Mouse (Mus musculus) Patski (cell line): ENCODE data around the gene Marc2. TPM values are rescaled to one million over a fixed set of nuclear protein-coding genes. Genes with fewer than 3 reads are reported as not detected.

Source experiments
- ATAC-seq: fragments of 100-300 bp; one replicate; pipeline ENCODE4 v1.8.0; 2021
- CTCF ChIA-PET: fragments of 350-600 bp; sonication (Branson Sonifier 250); formaldehyde crosslinking; loops from one replicate; lab custom pipeline; 2022; ENCODE audit warnings: inconsistent platforms; lab: Charles Lee
- POLR2A ChIA-PET: fragments of 350-600 bp; sonication (Branson Sonifier 250); formaldehyde crosslinking; loops from one replicate; lab custom pipeline; 2022; ENCODE audit warnings: antibody characterized with exemption, inconsistent platforms; lab: Charles Lee
- DNase-seq: peaks from one replicate; pipeline ENCODE4 v3.0.0-alpha.2; 2011; ENCODE audit warnings: low read depth, low spot score
- H3K27me3 ChIP-seq: fragments of 371-371 bp; one replicate; pipeline ENCODE4 v1.5.1; 2021
- CTCF ChIP-seq: fragments of 100-300 bp; IDR thresholded peaks from one replicate; pipeline ENCODE4 v1.5.1; 2021
- in situ Hi-C: fragments of 300-500 bp; cut with MboI; formaldehyde crosslinking; loops from 3 replicates; pipeline ENCODE4 v1.11.1; 2018; ENCODE audit warnings: low pct_unique_long_range_greater_than_20kb, mixed read lengths
- polyA plus RNA-seq: library from polyadenylated mRNA; unstranded; gene quantifications from one replicate; pipeline ENCODE4 v1.2.3, GENCODE M21; 2021

Gene Marc2
- polyA plus RNA-seq, 1 experiment from 2014 or later = 251 TPM

DNA sequence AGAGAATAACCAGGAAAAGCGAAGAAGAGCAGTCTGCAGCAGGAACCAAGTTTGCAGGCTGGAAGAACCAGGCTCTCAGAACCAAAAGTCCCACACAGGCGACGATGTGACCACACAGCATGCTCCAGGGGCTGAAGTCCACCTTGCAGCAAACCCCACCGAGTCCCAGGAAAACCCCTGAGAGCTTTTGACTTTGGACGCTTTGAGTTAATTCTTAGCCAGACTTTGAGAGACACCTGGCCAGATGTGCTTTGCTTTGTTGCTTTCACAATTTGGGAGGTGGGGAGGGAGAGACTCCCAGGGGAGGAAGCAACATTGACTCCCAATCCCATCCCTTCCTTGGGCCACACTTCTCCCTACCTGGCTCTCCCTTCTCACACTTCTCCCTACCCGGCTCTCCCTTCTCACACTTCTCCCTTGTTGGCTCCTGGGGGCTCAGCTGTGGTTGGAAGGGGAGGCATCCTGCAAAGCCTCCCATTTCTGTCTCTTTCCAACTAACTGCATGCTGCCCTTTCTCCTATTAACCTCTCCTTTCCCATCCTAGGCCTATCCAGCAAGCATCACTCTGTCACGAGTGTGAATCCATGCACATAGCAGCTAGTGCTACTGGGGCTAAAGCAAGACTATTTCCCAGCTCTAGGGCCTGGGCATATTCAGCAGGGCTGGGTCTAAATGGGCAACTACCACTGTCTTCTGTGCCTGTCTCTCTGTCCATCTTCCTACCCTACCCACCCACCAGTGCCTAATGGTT is 26.0 kb upstream of the Marc2 start:
- no peaks in the 10 kb centered on the region for H3K27me3 ChIP-seq
- ChIA-PET CTCF (no interaction called here), POLR2A (no interaction called here)
- no peak for TF ChIP-seq CTCF
- ATAC-seq (no peak), DNase-seq (no peak)
- in situ Hi-C loops = no loop called here

DNA sequence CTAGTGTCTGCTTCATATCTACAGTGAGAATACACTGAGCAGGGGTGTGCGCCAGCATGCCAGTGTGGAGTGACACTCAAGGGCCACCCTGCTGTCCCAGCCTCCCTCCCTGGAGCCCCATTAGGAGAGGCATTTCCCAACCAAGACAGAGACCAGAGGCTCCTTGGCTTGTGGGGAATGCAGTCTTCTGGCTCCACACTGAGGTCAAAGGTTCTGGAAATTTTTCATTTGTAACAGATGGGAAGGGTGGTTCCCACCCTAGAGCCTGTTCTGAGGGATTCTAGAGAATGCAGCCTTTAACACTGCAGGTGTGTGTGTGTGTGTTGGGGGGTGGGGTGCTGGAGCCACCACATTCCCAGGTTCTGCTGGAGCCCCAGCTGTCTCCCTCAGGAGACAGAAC is 25.3 kb upstream of the Marc2 start:
- in situ Hi-C loops = no loop called here
- DNase-seq (no peak), ATAC-seq (peak; percentile 36)
- TF ChIP-seq CTCF = no peak
- ChIA-PET POLR2A (no interaction called here), CTCF (no interaction called here)
- H3K27me3 ChIP-seq = no peaks in the 10 kb centered on the region

DNA sequence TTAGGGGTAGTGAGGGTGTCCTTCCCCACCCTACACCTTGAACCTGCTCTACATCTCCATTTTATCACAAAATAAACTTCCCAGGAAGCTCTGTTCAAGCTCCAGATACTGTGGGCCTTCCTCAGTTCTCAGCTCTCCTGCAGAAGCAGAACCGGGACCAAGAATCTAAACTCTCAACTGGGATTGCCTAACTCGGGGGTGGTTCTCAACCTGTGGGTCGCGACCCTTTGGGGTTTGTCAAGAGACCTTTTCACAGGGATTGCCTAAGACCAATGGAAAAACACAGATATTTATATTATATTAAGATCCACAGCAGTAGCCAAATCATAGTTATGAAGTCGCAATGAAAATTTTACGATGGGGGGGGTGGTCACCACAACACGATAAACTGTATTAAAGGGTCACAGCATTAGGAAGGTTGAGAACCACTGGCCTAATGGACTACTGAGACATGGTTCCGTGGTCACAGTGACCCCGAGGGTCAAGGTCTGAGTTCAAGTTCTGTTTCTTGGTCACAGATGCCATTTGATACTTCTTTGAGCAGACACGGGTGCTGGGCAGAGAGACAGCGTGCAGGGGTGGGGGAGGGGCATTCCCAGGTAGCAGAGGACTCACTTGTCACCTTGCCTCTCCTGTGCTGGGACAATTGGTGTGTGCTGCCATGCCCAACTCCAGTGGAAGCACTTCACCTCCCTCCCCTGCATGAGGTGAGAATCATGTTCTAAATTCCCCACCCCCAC is 24.6 kb upstream of the Marc2 start:
- no peak for DNase-seq
- ChIA-PET CTCF (no interaction called here), POLR2A (no interaction called here)
- no peak for ATAC-seq
- in situ Hi-C loops = no loop called here
- TF ChIP-seq CTCF = no peak
- no peaks in the 10 kb centered on the region for H3K27me3 ChIP-seq

DNA sequence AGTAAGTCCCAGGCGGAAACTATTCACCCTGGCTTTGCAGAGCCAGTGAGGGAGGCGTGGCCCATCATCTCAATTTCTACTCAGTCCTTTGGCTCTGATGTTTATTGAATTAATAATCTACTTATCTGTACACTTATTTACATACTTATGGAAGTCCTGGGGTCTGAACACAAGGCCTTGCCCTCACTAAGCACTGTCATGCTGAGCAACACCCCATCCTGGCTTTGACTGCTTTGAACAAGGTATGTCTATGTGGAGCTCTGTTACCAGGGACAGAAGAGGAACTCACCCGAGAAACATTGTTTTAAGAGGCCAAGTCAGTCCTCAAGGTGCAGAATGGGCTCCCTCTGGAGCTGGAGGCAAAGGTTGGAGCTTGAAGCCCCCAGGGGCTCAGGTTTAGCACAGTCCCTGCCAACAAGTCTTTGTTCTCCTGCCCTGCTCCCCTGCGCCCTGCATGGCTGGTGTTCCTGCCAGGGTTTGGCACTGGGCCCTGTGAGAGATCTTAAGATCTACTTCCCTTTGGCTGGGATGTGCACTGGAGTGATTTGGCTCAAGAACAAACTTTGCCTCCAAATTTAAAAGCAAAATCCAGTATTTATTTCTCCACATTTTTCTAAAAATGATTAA is 23.8 kb upstream of the Marc2 start:
- ATAC-seq (no peak), DNase-seq (no peak)

DNA sequence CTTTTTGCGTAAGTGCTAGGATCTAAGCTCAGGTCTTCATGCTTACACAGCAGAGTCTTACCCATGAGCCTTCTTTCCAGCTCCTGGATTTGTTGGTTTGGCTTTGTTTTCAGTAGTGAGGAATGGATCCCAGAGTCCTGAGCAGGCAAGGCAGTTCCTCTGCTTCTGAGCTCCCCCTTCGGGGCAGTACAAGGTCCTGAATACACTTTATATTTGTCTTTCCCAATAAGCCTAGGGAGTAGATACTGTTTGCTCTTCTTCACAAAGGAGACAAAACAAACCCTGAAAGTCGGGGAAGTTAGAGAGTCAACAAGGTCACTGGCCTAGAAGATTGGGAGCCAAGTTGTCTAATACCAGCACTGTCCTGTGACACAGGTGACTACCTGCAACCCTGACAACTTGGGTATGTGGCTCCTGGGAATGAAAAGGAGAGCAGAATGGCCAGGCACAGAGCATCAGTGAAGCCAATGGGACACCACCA is 21.4 kb upstream of the Marc2 start:
- ChIA-PET CTCF (interaction anchor here (1.0 to 1.3 kb wide), 2 partner anchors 15 to 22 kb away, joined by 3 read pairs; no protein-coding TSS in a partner anchor), POLR2A (no interaction called here)
- DNase-seq (no peak), ATAC-seq (no peak)
- in situ Hi-C loops = no loop called here
- no peak for TF ChIP-seq CTCF
- H3K27me3 ChIP-seq = no peaks in the 10 kb centered on the region

More for the DNA sequence above, 23.8 kb upstream of the Marc2 start:
- TF ChIP-seq CTCF = no peak
- POLR2A ChIA-PET = no interaction called here
- in situ Hi-C loops = no loop called here
- H3K27me3 ChIP-seq = no peaks in the 10 kb centered on the region
- CTCF ChIA-PET = no interaction called here

DNA sequence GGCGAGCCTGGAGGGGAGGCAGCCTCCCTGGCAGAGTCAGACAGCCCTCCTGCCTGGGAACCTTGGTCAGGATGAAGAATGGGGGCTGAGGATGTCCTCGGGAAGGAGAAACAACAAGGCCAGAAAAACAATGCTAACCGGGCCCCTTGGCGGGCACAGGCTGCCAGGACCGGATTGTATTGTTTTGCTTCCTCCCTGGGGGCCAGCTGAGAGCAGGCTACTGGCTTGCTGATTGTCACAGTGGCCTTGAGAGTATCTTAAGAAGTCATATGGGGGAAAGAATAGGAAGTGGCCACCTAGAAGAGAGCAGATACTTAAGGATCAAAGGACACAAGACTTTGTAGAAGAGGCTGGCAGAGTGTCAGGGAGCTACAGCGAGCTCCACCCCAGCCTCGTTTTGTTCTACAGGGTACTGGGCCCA is 18.1 kb upstream of the Marc2 start:
- in situ Hi-C loops = no loop called here
- CTCF ChIA-PET = interaction anchor here (2.0 kb wide), 1 partner anchor 11 kb away, joined by 6 read pairs; no protein-coding TSS in a partner anchor

DNA sequence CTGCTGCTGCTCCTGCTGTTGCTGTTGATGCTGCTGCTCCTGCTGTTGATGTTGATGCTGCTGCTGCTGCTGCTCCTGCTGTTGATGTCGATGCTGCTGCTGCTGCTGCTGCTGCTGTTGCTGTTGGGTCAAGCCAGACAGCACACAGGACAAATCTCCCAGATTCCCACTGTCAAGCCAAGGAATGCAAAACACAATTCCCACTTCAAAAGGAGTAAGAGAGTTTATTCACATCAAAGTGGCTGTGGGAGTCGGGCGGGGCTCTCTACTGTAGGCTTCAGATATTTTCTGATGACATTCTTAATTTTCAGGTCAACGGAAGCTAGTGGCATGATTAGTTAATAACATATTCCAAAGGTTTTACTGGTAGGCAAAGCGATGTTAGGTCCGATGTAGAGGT is 16.4 kb upstream of the Marc2 start:
- CTCF ChIA-PET = interaction anchor here (1.8 kb wide), 1 partner anchor 10 kb away, joined by 5 read pairs; no protein-coding TSS in a partner anchor

More for the DNA sequence above, 18.1 kb upstream of the Marc2 start:
- no peak for ATAC-seq
- POLR2A ChIA-PET = no interaction called here
- no peak for DNase-seq
- TF ChIP-seq CTCF = no peak
- no peaks in the 10 kb centered on the region for H3K27me3 ChIP-seq

DNA sequence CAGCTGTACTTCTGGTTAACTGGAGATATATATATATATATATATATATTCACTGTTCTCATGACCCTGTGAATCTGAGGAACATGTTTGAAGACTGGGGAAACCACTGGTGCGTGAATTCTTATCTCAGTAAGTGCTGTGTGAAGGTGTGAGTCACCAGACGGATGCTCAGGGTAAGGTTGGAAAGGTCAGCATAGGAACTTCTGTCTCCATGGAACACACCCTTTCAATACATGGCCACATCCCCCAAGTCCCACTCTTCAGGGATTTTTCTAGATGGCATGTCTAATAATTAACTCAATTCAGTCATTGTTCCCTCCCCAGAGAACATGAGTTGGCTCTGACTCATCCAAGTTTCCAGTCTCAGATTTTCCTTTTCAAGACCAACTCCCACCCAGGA is 15.3 kb upstream of the Marc2 start:
- H3K27me3 ChIP-seq = no peaks in the 10 kb centered on the region
- TF ChIP-seq CTCF = no peak
- DNase-seq (no peak), ATAC-seq (peak; percentile 41)
- ChIA-PET POLR2A (no interaction called here), CTCF (no interaction called here)
- in situ Hi-C loops = no loop called here

More for the DNA sequence above, 16.4 kb upstream of the Marc2 start:
- POLR2A ChIA-PET = no interaction called here
- DNase-seq = no peak
- no peak for ATAC-seq
- in situ Hi-C loops = no loop called here
- H3K27me3 ChIP-seq = no peaks in the 10 kb centered on the region
- no peak for TF ChIP-seq CTCF

DNA sequence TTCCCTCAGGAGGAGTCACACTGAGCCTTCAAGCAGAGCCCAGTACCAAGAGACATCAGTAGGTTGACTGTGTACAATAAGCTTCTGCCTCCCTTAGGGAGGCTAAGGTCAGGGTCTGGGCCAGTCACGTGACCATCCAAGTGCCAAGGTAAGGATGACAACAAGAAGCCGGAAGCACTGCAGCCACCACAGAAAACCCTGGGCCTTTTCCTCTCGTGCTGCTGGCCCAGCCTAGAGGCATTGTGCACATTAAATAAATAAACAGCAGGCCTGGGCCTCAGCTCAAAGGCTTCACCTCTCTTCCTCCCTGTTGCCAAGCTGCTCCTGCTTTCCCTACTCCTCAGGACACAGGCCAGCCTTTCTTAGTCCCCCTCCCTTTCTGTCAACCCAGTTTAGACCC is 14.0 kb upstream of the Marc2 start:
- in situ Hi-C loops = no loop called here
- ATAC-seq = no peak
- ChIA-PET CTCF (no interaction called here), POLR2A (no interaction called here)
- TF ChIP-seq CTCF = no peak
- H3K27me3 ChIP-seq = no peaks in the 10 kb centered on the region
- DNase-seq = no peak

DNA sequence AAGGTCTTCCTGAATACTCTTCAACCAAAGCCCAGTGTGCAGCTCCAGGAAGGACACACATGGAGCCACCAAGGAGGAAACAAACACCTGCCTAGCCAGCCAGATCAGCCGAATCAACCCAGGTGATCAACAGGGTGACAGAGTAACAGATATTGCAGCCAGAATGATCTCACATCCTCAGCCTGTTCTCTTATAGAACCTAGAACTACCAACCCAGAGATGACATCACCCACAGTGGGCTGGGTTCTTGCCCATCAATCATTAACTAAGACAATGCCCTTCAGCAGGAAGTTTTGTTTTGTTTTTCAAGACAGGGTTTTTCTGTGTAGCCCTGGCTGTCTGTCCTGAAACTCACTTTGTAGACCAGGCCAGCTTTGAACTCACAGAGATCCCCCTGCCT is 12.0 kb upstream of the Marc2 start:
- H3K27me3 ChIP-seq = no peaks in the 10 kb centered on the region
- in situ Hi-C loops = no loop called here
- CTCF ChIA-PET = interaction anchor here (1.3 to 1.7 kb wide), 2 partner anchors 21 to 25 kb away, joined by 3 to 5 read pairs; no protein-coding TSS in a partner anchor

More for the DNA sequence above, 12.0 kb upstream of the Marc2 start:
- DNase-seq (no peak), ATAC-seq (no peak)
- no peak for TF ChIP-seq CTCF
- POLR2A ChIA-PET = no interaction called here
